Mouse (Mus musculus): ENCODE results near the gene Rev1. TPM values are rescaled to one million over a fixed set of nuclear protein-coding genes. Genes with fewer than 3 reads are reported as not detected.

The Rev1 gene
- total RNA-seq, 1 experiment = 58.0 TPM

- TF ChIP-seq MAFK (IDR thresholded peaks at IDR 0.05; ENCODE audit: insufficient read depth, low read depth, low read length) (no peak), CHD2 (IDR thresholded peaks at IDR 0.05; ENCODE audit: low read depth, low read length) (no peak), ZNF384 (IDR thresholded peaks at IDR 0.05; ENCODE audit: low read depth, low read length) (no peak), ZC3H11A (IDR thresholded peaks at IDR 0.05; ENCODE audit: borderline replicate concordance, low read depth, low read length) (no peak), HCFC1 (IDR thresholded peaks at IDR 0.05; ENCODE audit: borderline replicate concordance, insufficient read depth, low read length) (no peak)
- in situ Hi-C loops (cut with MboI; ENCODE audit: low sequenced_read_pairs in 2 of 2, unreplicated experiment in 2 of 2) = no loop called here
These were observed 98.2 kb downstream of the Rev1 start for GRCm38 (mm10) chr1:38031391-38031790.

GRCm38 (mm10) chr1:38027301-38027700 is 102.3 kb downstream of the Rev1 start:
- no peak for TF ChIP-seq MAFK (IDR thresholded peaks at IDR 0.05; ENCODE audit: insufficient read depth, low read depth, low read length)
- no peak for TF ChIP-seq ZNF384 (IDR thresholded peaks at IDR 0.05; ENCODE audit: low read depth, low read length)
- TF ChIP-seq CHD2 (IDR thresholded peaks at IDR 0.05; ENCODE audit: low read depth, low read length) = no peak
- TF ChIP-seq HCFC1 (IDR thresholded peaks at IDR 0.05; ENCODE audit: borderline replicate concordance, insufficient read depth, low read length) = no peak
- H3K4me1 ChIP-seq (ENCODE audit: control insufficient read depth in 2 of 2, insufficient read depth in 2 of 2, low read length in 2 of 2, poor library complexity in 1 of 2) = peaks cover 0 to 6% of the 10 kb centered on the region in 2 experiments; a peak in 2 of 4 replicates
- no peak for DNase-seq (ENCODE audit: low read depth, low spot score)
- H3K4me3 ChIP-seq (ENCODE audit: insufficient read depth in 1 of 2, low read depth in 1 of 2, low read length in 2 of 2, poor library complexity in 1 of 2, severe bottlenecking in 1 of 2) = no peak overlapping the region
- no peak overlapping the region for H3K27ac ChIP-seq (ENCODE audit: insufficient read depth, low read depth, low read length, poor library complexity, severe bottlenecking)
- no peak overlapping the region for H3K9ac ChIP-seq (ENCODE audit: insufficient read depth, low read depth, low read length, poor library complexity, severe bottlenecking)
- H3K36me3 ChIP-seq (ENCODE audit: control insufficient read depth, insufficient read depth, low read length, poor library complexity, severe bottlenecking) = peaks cover 15% of the 10 kb centered on the region
- in situ Hi-C loops (cut with MboI; ENCODE audit: low sequenced_read_pairs in 2 of 2, unreplicated experiment in 2 of 2) = no loop called here
- H3K9me3 ChIP-seq (ENCODE audit: control insufficient read depth, insufficient read depth, low read depth, low read length) = no peaks in the 10 kb centered on the region

More at GRCm38 (mm10) chr1:38031391-38031790, 98.2 kb downstream of the Rev1 start:
- H3K4me1 ChIP-seq (ENCODE audit: control insufficient read depth in 2 of 2, insufficient read depth in 2 of 2, low read length in 2 of 2, poor library complexity in 1 of 2) = peaks cover 0 to 6% of the 10 kb centered on the region in 2 experiments; a peak in 2 of 4 replicates
- no peaks in the 10 kb centered on the region for H3K9me3 ChIP-seq (ENCODE audit: control insufficient read depth, insufficient read depth, low read depth, low read length)
- no peak for DNase-seq (ENCODE audit: low read depth, low spot score)
- H3K9ac ChIP-seq (ENCODE audit: insufficient read depth, low read depth, low read length, poor library complexity, severe bottlenecking) = no peak overlapping the region
- H3K36me3 ChIP-seq (ENCODE audit: control insufficient read depth, insufficient read depth, low read length, poor library complexity, severe bottlenecking) = peaks cover 16% of the 10 kb centered on the region
- no peak overlapping the region for H3K27ac ChIP-seq (ENCODE audit: insufficient read depth, low read depth, low read length, poor library complexity, severe bottlenecking)
- no peak overlapping the region for H3K4me3 ChIP-seq (ENCODE audit: insufficient read depth in 1 of 2, low read depth in 1 of 2, low read length in 2 of 2, poor library complexity in 1 of 2, severe bottlenecking in 1 of 2)

GRCm38 (mm10) chr1:38014551-38015203 is 114.9 kb downstream of the Rev1 start:
- H3K9ac ChIP-seq (ENCODE audit: insufficient read depth, low read depth, low read length, poor library complexity, severe bottlenecking) = no peak overlapping the region
- no peak overlapping the region for H3K4me3 ChIP-seq (ENCODE audit: insufficient read depth in 1 of 2, low read depth in 1 of 2, low read length in 2 of 2, poor library complexity in 1 of 2, severe bottlenecking in 1 of 2)
- TF ChIP-seq HCFC1 (IDR thresholded peaks at IDR 0.05; ENCODE audit: borderline replicate concordance, insufficient read depth, low read length) = no peak
- TF ChIP-seq ZC3H11A (IDR thresholded peaks at IDR 0.05; ENCODE audit: borderline replicate concordance, low read depth, low read length) = no peak
- TF ChIP-seq ZNF384 (IDR thresholded peaks at IDR 0.05; ENCODE audit: low read depth, low read length) = no peak
- no peak for TF ChIP-seq MAFK (IDR thresholded peaks at IDR 0.05; ENCODE audit: insufficient read depth, low read depth, low read length)
- TF ChIP-seq CHD2 (IDR thresholded peaks at IDR 0.05; ENCODE audit: low read depth, low read length) = no peak
- peaks cover 6% of the 10 kb centered on the region for H3K36me3 ChIP-seq (ENCODE audit: control insufficient read depth, insufficient read depth, low read length, poor library complexity, severe bottlenecking)
- in situ Hi-C loops (cut with MboI; ENCODE audit: low sequenced_read_pairs in 2 of 2, unreplicated experiment in 2 of 2) = no loop called here
- H3K4me1 ChIP-seq (ENCODE audit: control insufficient read depth in 2 of 2, insufficient read depth in 2 of 2, low read length in 2 of 2, poor library complexity in 1 of 2) = peaks cover 0 to 2% of the 10 kb centered on the region in 2 experiments; a peak in 1 of 4 replicates
- no peaks in the 10 kb centered on the region for H3K9me3 ChIP-seq (ENCODE audit: control insufficient read depth, insufficient read depth, low read depth, low read length)
- DNase-seq (ENCODE audit: low read depth, low spot score) = no peak
- H3K27ac ChIP-seq (ENCODE audit: insufficient read depth, low read depth, low read length, poor library complexity, severe bottlenecking) = no peak overlapping the region

- H3K9ac ChIP-seq (ENCODE audit: insufficient read depth, low read depth, low read length, poor library complexity, severe bottlenecking) = no peak overlapping the region
- in situ Hi-C loops (cut with MboI; ENCODE audit: low sequenced_read_pairs in 2 of 2, unreplicated experiment in 2 of 2) = no loop called here
- no peaks in the 10 kb centered on the region for H3K9me3 ChIP-seq (ENCODE audit: control insufficient read depth, insufficient read depth, low read depth, low read length)
- no peaks in the 10 kb centered on the region for H3K36me3 ChIP-seq (ENCODE audit: control insufficient read depth, insufficient read depth, low read length, poor library complexity, severe bottlenecking)
- TF ChIP-seq MAFK (IDR thresholded peaks at IDR 0.05; ENCODE audit: insufficient read depth, low read depth, low read length) (no peak), HCFC1 (IDR thresholded peaks at IDR 0.05; ENCODE audit: borderline replicate concordance, insufficient read depth, low read length) (no peak), ZNF384 (IDR thresholded peaks at IDR 0.05; ENCODE audit: low read depth, low read length) (no peak), ZC3H11A (IDR thresholded peaks at IDR 0.05; ENCODE audit: borderline replicate concordance, low read depth, low read length) (no peak), CHD2 (IDR thresholded peaks at IDR 0.05; ENCODE audit: low read depth, low read length) (no peak)
- DNase-seq (ENCODE audit: low read depth, low spot score) = no peak
- no peak overlapping the region for H3K4me3 ChIP-seq (ENCODE audit: insufficient read depth in 1 of 2, low read depth in 1 of 2, low read length in 2 of 2, poor library complexity in 1 of 2, severe bottlenecking in 1 of 2)
- no peak overlapping the region for H3K27ac ChIP-seq (ENCODE audit: insufficient read depth, low read depth, low read length, poor library complexity, severe bottlenecking)
- peaks cover 0 to 2% of the 10 kb centered on the region in 2 experiments; a peak in 1 of 4 replicates for H3K4me1 ChIP-seq (ENCODE audit: control insufficient read depth in 2 of 2, insufficient read depth in 2 of 2, low read length in 2 of 2, poor library complexity in 1 of 2)
These were observed 117.1 kb downstream of the Rev1 start for GRCm38 (mm10) chr1:38012509-38012908.

All from ES-E14 (cell line).